Mouse (Mus musculus) stomach, postnatal 0 days (tissue): ENCODE measurements around the gene Dnajc17. TPM values are rescaled to one million over a fixed set of nuclear protein-coding genes. Genes with fewer than 3 reads are reported as not detected.

Experiments
- ATAC-seq: fragments of 200-750 bp; cut with Nextera tagmentation; 2 replicates; pipeline ENCODE4 v1.8.0; 2017; ENCODE audit not compliant: low FRiP score, low TSS enrichment
- DNase-seq: peaks from one replicate; pipeline ENCODE4 v3.0.0-alpha.2; 2016; ENCODE audit warnings: low spot score
- H3K27ac ChIP-seq: fragments of 300-500 bp; sonication (generic); replicated peaks from 2 replicates; pipeline ENCODE4 v1.5.1; 2014; ENCODE audit warnings: mild to moderate bottlenecking, control low read depth
- H3K27me3 ChIP-seq: fragments of 300-500 bp; sonication (generic); 2 replicates; pipeline ENCODE4 v1.6.1; 2014; ENCODE audit warnings: low read length; ENCODE audit not compliant: control insufficient read depth, insufficient read depth
- H3K36me3 ChIP-seq: fragments of 300-500 bp; sonication (generic); 2 replicates; pipeline ENCODE4 v1.6.1; 2014; ENCODE audit warnings: low read length, mixed read lengths; ENCODE audit not compliant: control insufficient read depth, insufficient read depth
- H3K4me1 ChIP-seq: fragments of 300-500 bp; sonication (generic); replicated peaks from 2 replicates; pipeline ENCODE4 v1.6.1; 2014; ENCODE audit warnings: antibody characterized with exemption; ENCODE audit not compliant: control insufficient read depth, insufficient read depth
- H3K4me2 ChIP-seq: fragments of 300-500 bp; sonication (generic); replicated peaks from 2 replicates; pipeline ENCODE4 v1.6.1; 2014; ENCODE audit warnings: low read depth, mild to moderate bottlenecking, control low read depth, moderate library complexity
- H3K4me3 ChIP-seq: fragments of 300-500 bp; sonication (generic); 2 replicates; pipeline ENCODE4 v1.5.1; 2014; ENCODE audit warnings: low read depth, low read length, control low read depth
- H3K9ac ChIP-seq: fragments of 300-500 bp; sonication (generic); 2 replicates; pipeline ENCODE4 v1.6.1; 2014; ENCODE audit warnings: mild to moderate bottlenecking, low read length, control low read depth, mixed read lengths
- H3K9me3 ChIP-seq: fragments of 300-500 bp; sonication (generic); 2 replicates; pipeline ENCODE4 v1.6.1; 2016; ENCODE audit warnings: low read length; ENCODE audit not compliant: control insufficient read depth
- CTCF ChIP-seq: IDR thresholded peaks from 2 replicates; pipeline ENCODE4 v1.5.1; 2016; ENCODE audit warnings: antibody characterized with exemption, low read depth, mild to moderate bottlenecking, moderate library complexity
- EP300 ChIP-seq: optimal IDR thresholded peaks from 2 replicates; pipeline ENCODE3; 2016; ENCODE audit warnings: antibody characterized with exemption
- WGBS: fragments of 180-500 bp; shearing (Covaris S2); extraction: QIAGEN DNeasy Blood & Tissue Kit; methylation state at CpG from one replicate; pipeline ENCODE4 v1.1.7; 2014; 5-methylcytosine and 5-hydroxymethylcytosine counted together
- polyA plus RNA-seq: library from polyadenylated mRNA; unstranded; fragments of >200 nt; fragmentation: Nextera tagmentation; extraction: Ambion mirVana; gene quantifications from 2 replicates; pipeline ENCODE4 v1.2.1, GENCODE M21; 2015

Gene Dnajc17
- polyA plus RNA-seq, 1 experiment from 2014 or later = 12.5 TPM

GRCm38 (mm10) chr2:119147775-119148174, 60.8 kb downstream of the Dnajc17 start:
- no peaks in the 10 kb centered on the region for H3K9me3 ChIP-seq
- 87% methylated on average over 8 of the region's 8 CpGs for WGBS
- ATAC-seq (no peak), DNase-seq (no peak)
- H3K4me2 ChIP-seq = no peak overlapping the region
- H3K9ac ChIP-seq = no peak overlapping the region
- H3K27ac ChIP-seq = no peak overlapping the region
- H3K4me1 ChIP-seq = no peaks in the 10 kb centered on the region
- no peak overlapping the region for H3K4me3 ChIP-seq
- H3K27me3 ChIP-seq = no peaks in the 10 kb centered on the region
- TF ChIP-seq EP300 (no peak), CTCF (no peak)
- H3K36me3 ChIP-seq = peaks cover 26% of the 10 kb centered on the region

DNA sequence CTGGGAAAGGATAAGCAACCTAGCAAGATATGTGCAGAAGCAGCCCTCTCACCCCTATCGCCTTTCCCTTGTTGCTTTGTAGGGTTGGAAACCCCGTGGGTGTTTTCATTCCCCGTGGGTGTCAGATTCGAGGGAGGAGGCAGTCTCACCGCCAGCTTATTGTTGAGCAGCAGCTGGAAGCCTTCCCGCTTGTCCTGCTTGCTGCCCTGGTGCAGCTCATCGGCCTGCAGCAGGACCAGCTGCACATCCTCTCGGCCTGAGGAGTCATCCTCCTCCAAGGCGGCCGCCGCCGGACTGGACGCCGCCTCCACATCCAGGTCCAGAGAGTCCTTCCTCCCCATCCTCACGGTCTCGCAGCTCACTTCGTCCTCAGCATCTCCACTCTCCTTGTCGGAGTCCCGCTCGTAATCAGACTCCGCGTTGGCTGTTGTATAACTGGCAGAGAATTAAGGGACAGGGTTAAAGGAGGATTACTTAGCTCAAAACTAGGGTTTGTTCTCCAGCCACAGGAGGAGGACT, 61.4 kb downstream of the Dnajc17 start:
- 74% methylated on average over 22 of the region's 22 CpGs for WGBS
- Histone ChIP-seq H3K9me3 (no peaks in the 10 kb centered on the region), H3K4me3 (no peak overlapping the region), H3K4me1 (no peaks in the 10 kb centered on the region), H3K9ac (no peak overlapping the region; the same call in 1 of the 2 replicates), H3K4me2 (no peak overlapping the region), H3K27me3 (no peaks in the 10 kb centered on the region), H3K36me3 (peaks cover 28% of the 10 kb centered on the region), H3K27ac (no peak overlapping the region)
- TF ChIP-seq EP300 = no peak
- no peak for TF ChIP-seq CTCF
- no peak for DNase-seq
- 0 out of 2 replicates have a peak, but pooled peaks have one; percentile 24 for ATAC-seq

GRCm38 (mm10) chr2:119146435-119146834, 62.2 kb downstream of the Dnajc17 start:
- Histone ChIP-seq H3K27me3 (no peaks in the 10 kb centered on the region), H3K4me3 (no peak overlapping the region), H3K36me3 (peaks cover 27% of the 10 kb centered on the region), H3K4me2 (no peak overlapping the region), H3K9me3 (no peaks in the 10 kb centered on the region), H3K27ac (no peak overlapping the region), H3K9ac (no peak overlapping the region), H3K4me1 (no peaks in the 10 kb centered on the region)
- ATAC-seq (no peak), DNase-seq (no peak)
- 86% methylated on average over 6 of the region's 6 CpGs for WGBS
- no peak for TF ChIP-seq CTCF
- TF ChIP-seq EP300 = no peak

DNA sequence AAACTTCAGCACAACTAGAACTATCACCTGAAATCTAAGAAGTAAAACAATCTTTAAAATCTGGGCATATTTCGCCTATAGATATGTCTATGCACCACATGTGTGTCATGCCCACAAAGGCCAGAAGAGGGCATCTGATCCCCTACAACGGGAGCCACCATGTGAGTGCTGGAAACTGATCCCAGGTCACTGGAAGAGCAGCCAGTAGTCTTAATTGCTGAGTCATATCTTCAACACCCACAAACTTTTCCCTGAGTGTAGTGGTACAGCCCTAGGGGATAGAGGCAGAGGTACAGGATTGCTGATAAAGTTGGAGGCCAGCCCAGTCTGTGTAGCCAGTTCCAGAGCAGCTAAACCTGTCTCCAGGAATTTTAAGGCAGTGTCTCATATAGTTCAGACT, 63.4 kb downstream of the Dnajc17 start:
- TF ChIP-seq CTCF = peak; percentile 64
- TF ChIP-seq EP300 = no peak
- no peak overlapping the region for H3K27ac ChIP-seq
- no peaks in the 10 kb centered on the region for H3K4me1 ChIP-seq
- ATAC-seq (no peak), DNase-seq (no peak)
- H3K36me3 ChIP-seq = peaks cover 20% of the 10 kb centered on the region
- H3K9ac ChIP-seq = no peak overlapping the region
- H3K9me3 ChIP-seq = no peaks in the 10 kb centered on the region
- H3K4me2 ChIP-seq = no peak overlapping the region
- no peaks in the 10 kb centered on the region for H3K27me3 ChIP-seq
- 92% methylated on average over 2 of the region's 2 CpGs for WGBS
- H3K4me3 ChIP-seq = no peak overlapping the region

GRCm38 (mm10) chr2:119136346-119136898, 72.2 kb downstream of the Dnajc17 start:
- Histone ChIP-seq H3K4me1 (no peaks in the 10 kb centered on the region), H3K27me3 (no peaks in the 10 kb centered on the region), H3K4me2 (no peak overlapping the region), H3K9me3 (no peaks in the 10 kb centered on the region), H3K4me3 (no peak overlapping the region), H3K27ac (no peak overlapping the region), H3K9ac (no peak overlapping the region), H3K36me3 (peaks cover 12% of the 10 kb centered on the region)
- TF ChIP-seq EP300 (no peak), CTCF (no peak)
- 75% methylated on average over 5 of the region's 5 CpGs for WGBS
- ATAC-seq = no peak
- DNase-seq = no peak

Other genes with a start within 250 kb of the Dnajc17 start
- 20.7 and 21.3 TPM in 2 replicates for gene Ccdc32, start 179.4 kb downstream of the Dnajc17 start, polyA plus RNA-seq
- 1.8 and 2.0 TPM in 2 replicates for gene Rpusd2, start 174.0 kb downstream of the Dnajc17 start, polyA plus RNA-seq
- 9.9 and 15.5 TPM in 2 replicates for gene Knl1, start 161.7 kb downstream of the Dnajc17 start, polyA plus RNA-seq
- 11.2 and 12.9 TPM in 2 replicates for gene Rad51, start 96.0 kb downstream of the Dnajc17 start, polyA plus RNA-seq
- 40.1 and 40.5 TPM in 2 replicates for gene Rmdn3, start 51.8 kb downstream of the Dnajc17 start, polyA plus RNA-seq
- 1.3 and 1.5 TPM in 2 replicates for gene Gchfr, start 41.0 kb downstream of the Dnajc17 start, polyA plus RNA-seq
- 4.3 and 4.9 TPM in 2 replicates for gene Gm14137, start 34.3 kb downstream of the Dnajc17 start, polyA plus RNA-seq
- 28.5 and 30.9 TPM in 2 replicates for gene Zfyve19, start 178 bp downstream of the Dnajc17 start, polyA plus RNA-seq
- 0.57 and 0.81 TPM in 2 replicates for gene Ppp1r14d, start 21.1 kb upstream of the Dnajc17 start, polyA plus RNA-seq
- 70.9 and 80.2 TPM in 2 replicates for gene Spint1, start 28.6 kb upstream of the Dnajc17 start, polyA plus RNA-seq
- 17.0 and 19.4 TPM in 2 replicates for gene Rhov, start 62.5 kb upstream of the Dnajc17 start, polyA plus RNA-seq
- gene Vps18, start 79.9 kb upstream of the Dnajc17 start, polyA plus RNA-seq = 7.7 and 8.0 TPM in 2 replicates
- 3.7 TPM in 2 replicates for gene Dll4, start 117.0 kb upstream of the Dnajc17 start, polyA plus RNA-seq
- gene Chac1, start 142.4 kb upstream of the Dnajc17 start, polyA plus RNA-seq = 2.0 and 2.6 TPM in 2 replicates